Mouse (Mus musculus): Measurements from ENCODE around the gene Ankrd24. TPM values are rescaled to one million over a fixed set of nuclear protein-coding genes. Genes with fewer than 3 reads are reported as not detected.

The Ankrd24 gene
- 13.8 and 16.3 TPM in 2 replicates for total RNA-seq (2014; fragmentation: Nextera tagmentation)
- 13.4 and 14.3 TPM in 2 replicates for total RNA-seq (2017)
- 9.8 and 12.7 TPM in 2 replicates for polyA plus RNA-seq (2012)

DNA sequence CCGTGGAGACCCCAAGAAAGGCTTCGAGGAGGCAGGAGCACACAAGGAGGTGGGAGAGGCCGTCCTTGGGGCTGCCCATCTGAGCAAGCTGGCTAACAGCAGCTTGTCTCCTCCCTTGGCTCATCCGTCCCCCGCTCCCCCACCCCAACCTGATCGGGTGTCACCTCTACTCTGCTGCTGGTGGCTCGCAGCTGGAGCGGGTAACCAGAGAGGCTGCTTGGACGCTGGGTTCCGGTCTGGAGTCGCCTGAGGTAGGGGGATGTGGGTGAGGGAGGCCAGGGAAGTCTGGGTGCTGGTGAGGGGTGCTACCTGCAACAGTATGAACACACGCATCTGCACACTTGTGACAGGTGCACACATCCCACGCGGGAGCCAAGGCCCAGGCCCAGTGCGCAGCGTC lies at the start of gene Ankrd24:
TSS of gene Ankrd24 (plus strand) at position 151 of the 400 bp plus-strand sequence.
- H3K36me3 ChIP-seq (replicated peaks): peaks cover 34% of the 10 kb centered on the region
- peaks cover 2% of the 10 kb centered on the region; the same call in 1 of the 2 replicates for H3K27me3 ChIP-seq (ENCODE audit: insufficient read depth, low read length)
- TF ChIP-seq TAL1 (conservative IDR thresholded peaks at IDR 0.05; ENCODE audit: low read depth, low read length) (no peak), CTCF (IDR thresholded peaks at IDR 0.05; ENCODE audit: low read depth, low read length) (no peak), POLR2AphosphoS5 (IDR thresholded peaks at IDR 0.05; ENCODE audit: insufficient replicate concordance, low read depth, low read length) (no peak), GATA2 (IDR thresholded peaks at IDR 0.05; ENCODE audit: borderline replicate concordance, low read depth, low read length) (no peak), GATA1 (IDR thresholded peaks at IDR 0.05; ENCODE audit: borderline replicate concordance, low read length) (no peak)
- H3K4me3 ChIP-seq (ENCODE audit: low read depth, low read length): peak within 1 kb of the TSS; percentile 84
- ATAC-seq (ENCODE audit: extremely low read depth, insufficient number of reproducible peaks, low FRiP score, poor library complexity, severe bottlenecking) (no peak), DNase-seq (ENCODE audit: low spot score) (no peak)
- H3K4me1 ChIP-seq (ENCODE audit: insufficient read depth, low read depth, low read length): peaks cover 64% of the 10 kb centered on the region
- no peaks in the 10 kb centered on the region for H3K9me3 ChIP-seq (replicated peaks)

DNA sequence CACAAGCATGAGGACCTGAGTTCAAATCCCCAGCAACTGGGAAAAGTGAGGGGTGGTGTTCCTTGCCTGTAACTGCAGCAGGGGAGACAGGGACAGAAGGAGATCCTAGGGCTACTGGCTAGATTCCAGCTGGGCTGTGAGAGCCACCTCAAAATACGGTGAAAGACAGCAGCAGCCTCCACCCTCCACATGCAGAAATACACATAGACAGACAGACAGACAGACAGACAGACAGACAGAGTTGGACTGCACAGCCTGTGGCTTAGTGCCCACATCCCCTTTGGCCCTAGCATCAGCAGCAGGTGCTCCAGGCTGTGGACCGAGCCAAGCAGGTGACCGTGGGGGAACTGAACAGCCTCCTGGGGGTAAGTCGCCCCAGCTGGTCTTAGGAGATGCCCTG lies 48.4 kb upstream of the Ankrd24 start:
- no peaks in the 10 kb centered on the region for H3K36me3 ChIP-seq (replicated peaks)
- no peaks in the 10 kb centered on the region for H3K9me3 ChIP-seq (replicated peaks)
- no peak for DNase-seq (ENCODE audit: low spot score)
- peaks cover 15% of the 10 kb centered on the region for H3K4me1 ChIP-seq (ENCODE audit: insufficient read depth, low read depth, low read length)
- TF ChIP-seq GATA1 (IDR thresholded peaks at IDR 0.05; ENCODE audit: borderline replicate concordance, low read length) (no peak), TAL1 (conservative IDR thresholded peaks at IDR 0.05; ENCODE audit: low read depth, low read length) (no peak), CTCF (IDR thresholded peaks at IDR 0.05; ENCODE audit: low read depth, low read length) (no peak), GATA2 (IDR thresholded peaks at IDR 0.05; ENCODE audit: borderline replicate concordance, low read depth, low read length) (no peak), POLR2AphosphoS5 (IDR thresholded peaks at IDR 0.05; ENCODE audit: insufficient replicate concordance, low read depth, low read length) (no peak)
- no peak overlapping the region for H3K4me3 ChIP-seq (ENCODE audit: low read depth, low read length)
- ATAC-seq (ENCODE audit: extremely low read depth, insufficient number of reproducible peaks, low FRiP score, poor library complexity, severe bottlenecking): no peak
- peaks cover 88% of the 10 kb centered on the region for H3K27me3 ChIP-seq (ENCODE audit: insufficient read depth, low read length)

DNA sequence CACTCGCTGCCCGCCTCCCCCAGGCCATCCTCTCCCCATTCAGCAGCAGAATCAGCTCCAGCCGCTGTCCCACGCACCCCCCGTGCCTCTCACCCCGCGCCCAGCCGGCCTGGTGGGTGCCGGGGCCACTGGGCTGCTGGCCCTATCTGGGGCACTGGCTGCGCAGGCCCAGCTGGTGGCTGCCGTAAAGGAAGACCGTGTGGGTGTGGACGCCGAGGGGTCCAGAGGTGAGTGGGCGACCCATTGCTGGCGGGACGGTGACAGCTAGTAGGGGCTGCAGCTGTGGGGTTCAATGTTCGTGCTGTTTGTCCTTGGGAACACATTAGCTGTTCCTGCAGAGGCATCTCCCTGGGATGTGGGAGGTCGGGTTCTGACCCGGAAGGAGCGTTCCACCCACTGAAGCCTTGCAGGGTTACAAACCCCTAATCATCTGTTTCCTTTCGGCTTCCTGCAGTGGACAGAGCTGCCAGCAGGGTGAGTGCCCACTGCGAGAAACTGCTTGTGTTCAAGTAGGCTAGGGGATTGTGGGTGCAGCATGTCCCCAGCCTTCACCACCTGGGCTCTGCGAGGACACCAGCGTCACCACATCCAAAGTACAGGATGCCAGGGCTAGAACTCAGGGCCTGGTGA lies 47.8 kb upstream of the Ankrd24 start:
- Histone ChIP-seq H3K9me3 (replicated peaks) (no peaks in the 10 kb centered on the region), H3K4me1 (ENCODE audit: insufficient read depth, low read depth, low read length) (peaks cover 9% of the 10 kb centered on the region), H3K4me3 (ENCODE audit: low read depth, low read length) (no peak overlapping the region), H3K27me3 (ENCODE audit: insufficient read depth, low read length) (peaks cover 84% of the 10 kb centered on the region), H3K36me3 (replicated peaks) (no peaks in the 10 kb centered on the region)
- DNase-seq (ENCODE audit: low spot score): no peak
- ATAC-seq (ENCODE audit: extremely low read depth, insufficient number of reproducible peaks, low FRiP score, poor library complexity, severe bottlenecking): no peak
- TF ChIP-seq TAL1 (conservative IDR thresholded peaks at IDR 0.05; ENCODE audit: low read depth, low read length) (no peak), GATA1 (IDR thresholded peaks at IDR 0.05; ENCODE audit: borderline replicate concordance, low read length) (no peak), GATA2 (IDR thresholded peaks at IDR 0.05; ENCODE audit: borderline replicate concordance, low read depth, low read length) (no peak), CTCF (IDR thresholded peaks at IDR 0.05; ENCODE audit: low read depth, low read length) (no peak)

DNA sequence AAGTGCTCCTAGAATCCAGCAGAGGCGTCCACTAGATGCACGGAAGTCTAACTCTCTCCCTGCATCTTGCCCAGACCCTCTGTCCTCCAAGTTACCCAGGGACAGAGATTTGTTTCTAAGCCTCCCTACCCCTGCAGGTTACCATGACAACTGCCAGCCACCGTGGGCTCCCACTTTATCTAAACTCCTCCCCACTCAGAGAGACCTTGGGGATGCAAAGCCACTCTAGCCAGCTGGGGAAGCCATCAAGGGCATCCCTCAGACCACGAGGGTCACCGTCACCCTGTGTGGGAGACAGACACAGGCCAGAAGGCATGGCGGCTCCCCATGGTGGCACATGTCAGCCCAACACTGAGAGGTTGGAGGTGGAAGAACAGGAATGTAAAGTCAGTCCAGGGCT lies 45.0 kb upstream of the Ankrd24 start:
- DNase-seq (ENCODE audit: low spot score): no peak
- no peak overlapping the region for H3K4me3 ChIP-seq (ENCODE audit: low read depth, low read length)
- H3K4me1 ChIP-seq (ENCODE audit: insufficient read depth, low read depth, low read length): peaks cover 5% of the 10 kb centered on the region; the same call in 1 of the 2 replicates
- H3K36me3 ChIP-seq (replicated peaks): no peaks in the 10 kb centered on the region
- H3K27me3 ChIP-seq (ENCODE audit: insufficient read depth, low read length): peaks cover 81% of the 10 kb centered on the region
- no peaks in the 10 kb centered on the region for H3K9me3 ChIP-seq (replicated peaks)
- no peak for ATAC-seq (ENCODE audit: extremely low read depth, insufficient number of reproducible peaks, low FRiP score, poor library complexity, severe bottlenecking)
- TF ChIP-seq GATA2 (IDR thresholded peaks at IDR 0.05; ENCODE audit: borderline replicate concordance, low read depth, low read length): no peak
- no peak for TF ChIP-seq POLR2AphosphoS5 (IDR thresholded peaks at IDR 0.05; ENCODE audit: insufficient replicate concordance, low read depth, low read length)
- TF ChIP-seq CTCF (IDR thresholded peaks at IDR 0.05; ENCODE audit: low read depth, low read length): no peak
- no peak for TF ChIP-seq TAL1 (conservative IDR thresholded peaks at IDR 0.05; ENCODE audit: low read depth, low read length)
- no peak for TF ChIP-seq GATA1 (IDR thresholded peaks at IDR 0.05; ENCODE audit: borderline replicate concordance, low read length)

DNA sequence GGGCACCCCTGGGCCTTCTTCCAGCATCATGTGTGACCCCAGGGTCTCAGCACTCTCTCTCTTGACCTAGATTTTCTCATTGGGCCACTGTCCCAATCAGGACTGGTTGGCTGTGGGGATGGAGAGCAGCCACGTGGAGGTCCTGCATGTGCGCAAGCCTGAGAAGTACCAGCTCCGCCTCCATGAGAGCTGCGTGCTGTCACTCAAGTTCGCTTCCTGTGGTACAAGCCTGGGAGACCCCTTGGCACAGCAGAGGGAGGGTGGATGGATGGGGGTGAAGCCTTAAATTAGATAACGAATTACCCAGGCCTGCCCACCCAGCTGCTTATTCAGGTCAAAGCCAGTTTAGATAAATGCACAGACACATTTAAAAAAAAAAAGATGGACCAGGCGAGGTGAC lies 39.6 kb upstream of the Ankrd24 start:
- no peaks in the 10 kb centered on the region for H3K36me3 ChIP-seq (replicated peaks)
- H3K9me3 ChIP-seq (replicated peaks): no peaks in the 10 kb centered on the region

DNA sequence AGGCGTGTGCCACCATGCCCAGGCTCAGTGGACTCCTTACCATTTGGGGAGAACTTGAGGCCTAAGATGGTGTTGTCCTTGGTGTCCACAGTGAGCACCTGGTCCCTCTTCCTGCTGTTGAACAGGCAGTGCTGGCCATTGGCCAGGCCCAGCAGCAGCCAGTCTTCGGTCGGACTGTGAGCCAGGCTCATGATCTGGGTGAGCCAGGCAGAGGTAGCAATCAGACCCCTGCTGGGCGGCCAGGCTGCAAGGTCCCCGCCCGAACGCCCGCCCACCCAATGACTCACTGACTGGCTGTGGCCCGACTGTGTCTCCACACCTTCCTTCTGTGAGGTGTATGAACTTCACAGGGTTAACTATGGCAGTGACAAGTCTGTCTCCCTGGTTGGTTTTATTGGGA lies 36.5 kb upstream of the Ankrd24 start:
- peaks cover 89% of the 10 kb centered on the region for H3K27me3 ChIP-seq (ENCODE audit: insufficient read depth, low read length)
- no peak for TF ChIP-seq TAL1 (conservative IDR thresholded peaks at IDR 0.05; ENCODE audit: low read depth, low read length)
- TF ChIP-seq POLR2AphosphoS5 (IDR thresholded peaks at IDR 0.05; ENCODE audit: insufficient replicate concordance, low read depth, low read length): no peak
- no peak for TF ChIP-seq CTCF (IDR thresholded peaks at IDR 0.05; ENCODE audit: low read depth, low read length)
- TF ChIP-seq GATA1 (IDR thresholded peaks at IDR 0.05; ENCODE audit: borderline replicate concordance, low read length): no peak
- no peak for TF ChIP-seq GATA2 (IDR thresholded peaks at IDR 0.05; ENCODE audit: borderline replicate concordance, low read depth, low read length)
- peaks cover 6% of the 10 kb centered on the region for H3K36me3 ChIP-seq (replicated peaks)
- H3K4me1 ChIP-seq (ENCODE audit: insufficient read depth, low read depth, low read length): peaks cover 27% of the 10 kb centered on the region
- ATAC-seq (ENCODE audit: extremely low read depth, insufficient number of reproducible peaks, low FRiP score, poor library complexity, severe bottlenecking) (no peak), DNase-seq (ENCODE audit: low spot score) (no peak)
- H3K4me3 ChIP-seq (ENCODE audit: low read depth, low read length): no peak overlapping the region
- H3K9me3 ChIP-seq (replicated peaks): no peaks in the 10 kb centered on the region

More for the DNA sequence above, 39.6 kb upstream of the Ankrd24 start:
- no peak for DNase-seq (ENCODE audit: low spot score)
- H3K4me3 ChIP-seq (ENCODE audit: low read depth, low read length): no peak overlapping the region
- H3K27me3 ChIP-seq (ENCODE audit: insufficient read depth, low read length): peaks cover 81% of the 10 kb centered on the region
- peaks cover 10% of the 10 kb centered on the region for H3K4me1 ChIP-seq (ENCODE audit: insufficient read depth, low read depth, low read length)
- no peak for ATAC-seq (ENCODE audit: extremely low read depth, insufficient number of reproducible peaks, low FRiP score, poor library complexity, severe bottlenecking)
- TF ChIP-seq GATA2 (IDR thresholded peaks at IDR 0.05; ENCODE audit: borderline replicate concordance, low read depth, low read length) (no peak), GATA1 (IDR thresholded peaks at IDR 0.05; ENCODE audit: borderline replicate concordance, low read length) (no peak), POLR2AphosphoS5 (IDR thresholded peaks at IDR 0.05; ENCODE audit: insufficient replicate concordance, low read depth, low read length) (no peak), CTCF (IDR thresholded peaks at IDR 0.05; ENCODE audit: low read depth, low read length) (no peak), TAL1 (conservative IDR thresholded peaks at IDR 0.05; ENCODE audit: low read depth, low read length) (no peak)

Measured in G1E (cell line).